Mouse (Mus musculus): Measurements from ENCODE around the gene Csmd2. TPM values are rescaled to one million over a fixed set of nuclear protein-coding genes. Genes with fewer than 3 reads are reported as not detected.

Csmd2 gene
- polyA plus RNA-seq, 1 experiment = 0.07 TPM

GRCm38 (mm10) chr4:128427261-128428030 lies 439.8 kb downstream of the Csmd2 start:
- TF ChIP-seq CTCF (IDR thresholded peaks at IDR 0.05; ENCODE audit: extremely low read depth, insufficient read depth, insufficient read length, insufficient replicate concordance) (no peak), POLR2A (IDR thresholded peaks at IDR 0.05; ENCODE audit: low read depth, low read length) (no peak)
- no peaks in the 10 kb centered on the region for H3K36me3 ChIP-seq (ENCODE audit: control insufficient read depth, insufficient read depth, low read length)
- no peak overlapping the region for H3K4me3 ChIP-seq (ENCODE audit: extremely low read depth, insufficient read depth, insufficient read length)
- DNase-seq (ENCODE audit: low read depth in 1 of 2, low spot score in 2 of 2) = no peak
- no peak overlapping the region for H3K27ac ChIP-seq (ENCODE audit: insufficient read depth, low read length)
- H3K27me3 ChIP-seq (ENCODE audit: control insufficient read depth, insufficient read depth, low read length) = no peaks in the 10 kb centered on the region
- 90% methylated on average over 14 of the region's 14 CpGs for WGBS
- no peaks in the 10 kb centered on the region for H3K4me1 ChIP-seq (ENCODE audit: control insufficient read depth, insufficient read depth, insufficient read length)

GRCm38 (mm10) chr4:128428303-128429107 lies 440.8 kb downstream of the Csmd2 start:
- Histone ChIP-seq H3K4me1 (ENCODE audit: control insufficient read depth, insufficient read depth, insufficient read length) (no peaks in the 10 kb centered on the region), H3K27me3 (ENCODE audit: control insufficient read depth, insufficient read depth, low read length) (no peaks in the 10 kb centered on the region), H3K27ac (ENCODE audit: insufficient read depth, low read length) (no peak overlapping the region), H3K36me3 (ENCODE audit: control insufficient read depth, insufficient read depth, low read length) (no peaks in the 10 kb centered on the region), H3K4me3 (ENCODE audit: extremely low read depth, insufficient read depth, insufficient read length) (no peak overlapping the region)
- WGBS = 62% methylated on average over 18 of the region's 18 CpGs
- no peak for DNase-seq (ENCODE audit: low read depth in 1 of 2, low spot score in 2 of 2)
- TF ChIP-seq CTCF (IDR thresholded peaks at IDR 0.05; ENCODE audit: extremely low read depth, insufficient read depth, insufficient read length, insufficient replicate concordance) (no peak), POLR2A (IDR thresholded peaks at IDR 0.05; ENCODE audit: low read depth, low read length) (no peak)

- Histone ChIP-seq H3K27me3 (ENCODE audit: control insufficient read depth, insufficient read depth, low read length) (no peaks in the 10 kb centered on the region), H3K36me3 (ENCODE audit: control insufficient read depth, insufficient read depth, low read length) (no peaks in the 10 kb centered on the region), H3K27ac (ENCODE audit: insufficient read depth, low read length) (no peak overlapping the region), H3K4me1 (ENCODE audit: control insufficient read depth, insufficient read depth, insufficient read length) (no peaks in the 10 kb centered on the region), H3K4me3 (ENCODE audit: extremely low read depth, insufficient read depth, insufficient read length) (no peak overlapping the region)
- WGBS = 89% methylated on average over 8 of the region's 8 CpGs
- TF ChIP-seq CTCF (IDR thresholded peaks at IDR 0.05; ENCODE audit: extremely low read depth, insufficient read depth, insufficient read length, insufficient replicate concordance) (no peak), POLR2A (IDR thresholded peaks at IDR 0.05; ENCODE audit: low read depth, low read length) (no peak)
- DNase-seq (ENCODE audit: low read depth in 1 of 2, low spot score in 2 of 2) = no peak
These were observed 441.9 kb downstream of the Csmd2 start for GRCm38 (mm10) chr4:128429591-128429990.

GRCm38 (mm10) chr4:128440550-128440949 lies 452.9 kb downstream of the Csmd2 start:
- Histone ChIP-seq H3K27me3 (ENCODE audit: control insufficient read depth, insufficient read depth, low read length) (no peaks in the 10 kb centered on the region), H3K36me3 (ENCODE audit: control insufficient read depth, insufficient read depth, low read length) (no peaks in the 10 kb centered on the region), H3K27ac (ENCODE audit: insufficient read depth, low read length) (no peak overlapping the region), H3K4me3 (ENCODE audit: extremely low read depth, insufficient read depth, insufficient read length) (no peak overlapping the region), H3K4me1 (ENCODE audit: control insufficient read depth, insufficient read depth, insufficient read length) (no peaks in the 10 kb centered on the region)
- WGBS = 89% methylated on average over 6 of the region's 6 CpGs
- TF ChIP-seq POLR2A (IDR thresholded peaks at IDR 0.05; ENCODE audit: low read depth, low read length) = no peak
- no peak for TF ChIP-seq CTCF (IDR thresholded peaks at IDR 0.05; ENCODE audit: extremely low read depth, insufficient read depth, insufficient read length, insufficient replicate concordance)
- no peak for DNase-seq (ENCODE audit: low read depth in 1 of 2, low spot score in 2 of 2)

GRCm38 (mm10) chr4:128441228-128441627 lies 453.6 kb downstream of the Csmd2 start:
- Histone ChIP-seq H3K4me3 (ENCODE audit: extremely low read depth, insufficient read depth, insufficient read length) (no peak overlapping the region), H3K27me3 (ENCODE audit: control insufficient read depth, insufficient read depth, low read length) (no peaks in the 10 kb centered on the region), H3K36me3 (ENCODE audit: control insufficient read depth, insufficient read depth, low read length) (no peaks in the 10 kb centered on the region), H3K27ac (ENCODE audit: insufficient read depth, low read length) (no peak overlapping the region), H3K4me1 (ENCODE audit: control insufficient read depth, insufficient read depth, insufficient read length) (no peaks in the 10 kb centered on the region)
- WGBS = 92% methylated on average over 2 of the region's 2 CpGs
- no peak for DNase-seq (ENCODE audit: low read depth in 1 of 2, low spot score in 2 of 2)
- TF ChIP-seq POLR2A (IDR thresholded peaks at IDR 0.05; ENCODE audit: low read depth, low read length) = no peak
- TF ChIP-seq CTCF (IDR thresholded peaks at IDR 0.05; ENCODE audit: extremely low read depth, insufficient read depth, insufficient read length, insufficient replicate concordance) = no peak

- Histone ChIP-seq H3K27ac (ENCODE audit: insufficient read depth, low read length) (no peak overlapping the region), H3K36me3 (ENCODE audit: control insufficient read depth, insufficient read depth, low read length) (no peaks in the 10 kb centered on the region), H3K27me3 (ENCODE audit: control insufficient read depth, insufficient read depth, low read length) (no peaks in the 10 kb centered on the region), H3K4me3 (ENCODE audit: extremely low read depth, insufficient read depth, insufficient read length) (no peak overlapping the region), H3K4me1 (ENCODE audit: control insufficient read depth, insufficient read depth, insufficient read length) (no peaks in the 10 kb centered on the region)
- WGBS = 78% methylated on average over 8 of the region's 8 CpGs
- TF ChIP-seq CTCF (IDR thresholded peaks at IDR 0.05; ENCODE audit: extremely low read depth, insufficient read depth, insufficient read length, insufficient replicate concordance) = no peak
- no peak for TF ChIP-seq POLR2A (IDR thresholded peaks at IDR 0.05; ENCODE audit: low read depth, low read length)
- no peak for DNase-seq (ENCODE audit: low read depth in 1 of 2, low spot score in 2 of 2)
These were observed 455.1 kb downstream of the Csmd2 start for GRCm38 (mm10) chr4:128442791-128443190.

All from spleen, adult 2 months (tissue).